Mouse (Mus musculus): ENCODE results near the gene Lgals9.
A peak's percentile ranks its signal among the peaks of the same experiment; 100 is the strongest.

Gene Lgals9

DNA sequence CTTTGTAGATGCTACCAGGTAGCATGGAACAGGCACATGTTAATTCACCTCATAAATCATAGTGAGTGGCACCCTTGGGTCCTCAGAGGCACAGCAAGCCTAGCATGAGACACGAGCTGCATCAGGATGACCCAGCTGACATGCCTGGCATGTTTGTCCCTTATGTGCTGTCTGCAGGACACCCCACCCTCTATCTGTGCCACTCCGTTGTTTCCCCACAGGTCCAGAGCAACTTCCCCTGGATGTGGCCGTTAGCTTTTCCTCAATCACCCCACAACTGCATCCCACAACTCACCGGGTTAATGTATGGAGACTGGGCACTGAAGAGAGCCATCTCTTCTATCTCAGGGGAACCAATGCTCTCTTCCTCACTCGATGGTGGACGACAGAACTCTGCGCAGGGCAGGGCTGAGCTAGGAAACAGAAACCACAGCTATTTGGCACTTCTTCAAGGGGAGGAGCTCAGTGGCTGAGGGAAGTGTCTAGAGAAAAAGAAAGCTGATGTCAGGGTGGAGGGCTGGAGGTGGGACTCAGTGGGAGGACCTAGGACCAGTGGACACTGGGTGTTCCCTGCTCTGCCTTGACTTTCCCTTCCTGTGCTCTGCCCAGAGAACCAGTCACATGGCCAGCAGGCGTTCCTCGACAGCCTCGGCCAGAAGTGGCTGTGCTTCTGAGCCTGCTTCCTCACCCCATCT lies at the start of gene Lgals9:
TSS of gene Lgals9 (minus strand) at position 464 of the 695 bp plus-strand sequence.
- DNase-seq (ENCODE audit: low spot score), result peak; percentile 95

DNA sequence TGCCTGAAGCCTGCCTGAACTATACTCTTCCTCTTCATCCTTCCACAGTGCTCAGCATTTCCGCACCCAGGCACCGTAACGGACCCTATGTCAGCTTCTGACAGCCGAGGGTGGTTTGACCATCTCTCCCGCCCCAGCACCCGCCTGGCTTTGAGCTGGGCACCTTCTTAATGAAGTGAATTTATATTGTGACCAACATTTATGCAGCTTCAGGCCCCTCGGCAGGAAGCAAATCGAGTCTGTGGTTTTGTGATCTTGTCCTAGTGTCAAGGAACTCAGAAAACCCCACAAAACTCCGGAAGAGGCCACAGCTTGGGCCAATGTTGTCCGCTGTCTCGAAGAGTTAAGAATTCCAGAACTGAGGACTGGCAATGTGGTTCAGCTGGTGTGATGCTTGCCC lies 48.9 kb upstream of the Lgals9 start:
- no peak for DNase-seq (ENCODE audit: low spot score)

DNA sequence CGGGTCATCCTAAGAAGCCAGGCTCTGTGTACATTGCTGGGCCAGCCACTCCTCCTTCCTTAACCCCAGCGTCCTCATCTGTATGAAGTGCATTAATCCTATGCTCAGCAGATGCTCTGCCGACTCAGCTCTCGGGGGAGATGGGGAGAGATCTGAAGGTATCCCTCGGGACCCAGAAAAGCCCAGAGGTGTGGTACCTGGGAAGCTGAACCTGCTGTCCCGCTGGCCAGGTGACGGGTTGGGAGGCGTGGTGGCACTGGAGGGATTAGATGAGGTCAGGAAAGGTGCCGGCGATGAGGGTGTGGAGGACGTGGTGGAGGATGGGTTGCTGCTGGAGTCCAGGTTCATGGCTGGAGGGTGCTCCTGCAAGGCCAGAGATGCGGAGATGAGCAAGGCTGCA lies 48.3 kb upstream of the Lgals9 start:
- DNase-seq (ENCODE audit: low spot score), result no peak

DNA sequence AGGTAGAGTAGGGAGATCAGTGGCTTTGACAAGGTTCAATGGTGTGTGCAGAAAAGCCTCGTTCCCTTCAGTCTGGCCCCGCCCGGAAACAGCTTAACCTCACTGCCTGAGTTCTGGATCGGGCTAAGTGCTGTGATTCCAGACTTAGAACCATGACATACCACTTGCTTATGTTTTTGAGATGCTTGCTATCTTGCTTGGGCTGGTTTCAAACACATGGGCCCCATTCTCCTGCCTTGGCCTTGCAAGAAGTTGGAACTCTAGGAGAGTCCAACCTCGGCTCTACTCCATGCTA lies 46.7 kb upstream of the Lgals9 start:
- no peak for DNase-seq (ENCODE audit: low spot score)

DNA sequence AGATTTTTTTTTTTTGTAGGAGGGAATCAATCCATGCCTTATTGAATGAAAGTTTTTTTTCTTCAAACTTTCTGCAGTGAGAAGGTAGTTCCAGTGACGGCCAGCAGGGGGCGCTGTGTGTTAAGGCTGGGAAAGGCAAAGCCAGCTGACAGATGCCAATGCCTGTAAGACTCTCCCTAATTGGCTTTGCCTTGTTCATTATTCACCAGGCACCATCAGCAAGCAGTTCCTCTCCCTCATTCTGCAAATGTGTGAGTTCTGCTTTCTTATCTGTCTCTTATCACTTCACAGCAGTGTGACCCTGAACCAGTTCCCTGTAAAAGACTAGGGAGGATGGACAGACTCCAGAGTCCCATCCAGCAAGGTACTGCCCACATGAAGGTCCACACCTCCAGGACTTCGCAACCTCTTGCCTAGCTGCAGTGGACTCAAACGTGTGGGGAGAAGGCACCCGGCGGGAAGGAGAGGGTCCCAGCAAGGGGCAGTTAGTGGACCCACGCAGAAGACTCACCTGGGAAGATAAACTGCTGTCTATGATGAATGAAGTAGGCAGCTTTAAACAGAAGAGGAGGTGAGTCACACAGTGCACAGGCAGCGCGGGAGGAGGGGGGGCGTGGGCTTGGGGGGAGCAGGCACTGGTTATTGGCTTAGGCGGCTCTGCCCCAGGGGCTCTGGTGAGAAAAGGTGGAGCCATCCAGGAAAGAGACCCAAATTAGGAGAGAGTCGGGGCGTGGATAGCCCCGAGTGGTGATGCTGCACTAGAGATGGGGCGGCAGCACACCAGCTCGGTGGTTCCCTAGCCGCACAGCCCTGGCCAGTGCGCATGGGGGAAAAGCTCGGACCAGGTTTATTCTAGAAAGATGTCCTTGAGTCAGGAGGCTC lies 46.1 kb upstream of the Lgals9 start:
- DNase-seq (ENCODE audit: low spot score), result peak; percentile 83

DNA sequence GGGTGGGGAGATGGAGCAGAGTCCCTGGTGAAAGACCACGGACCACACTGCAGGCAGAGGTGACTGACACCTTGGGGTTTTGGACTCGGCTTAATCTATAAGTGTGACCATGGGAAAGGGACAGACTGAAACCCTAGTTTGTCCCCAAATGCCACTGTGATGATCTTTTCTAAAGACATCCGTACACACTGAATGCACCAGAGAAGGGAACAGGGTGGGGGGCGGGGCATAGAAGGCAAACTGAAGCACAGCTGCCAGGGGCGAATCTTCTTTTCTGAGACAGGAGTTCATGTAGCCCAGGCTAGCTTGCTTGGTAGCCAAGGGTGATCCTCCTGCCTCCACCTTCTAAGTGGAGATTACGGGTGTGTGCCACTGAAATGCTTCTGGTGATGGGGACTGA lies 39.0 kb upstream of the Lgals9 start:
- DNase-seq (ENCODE audit: low spot score), result no peak

DNA sequence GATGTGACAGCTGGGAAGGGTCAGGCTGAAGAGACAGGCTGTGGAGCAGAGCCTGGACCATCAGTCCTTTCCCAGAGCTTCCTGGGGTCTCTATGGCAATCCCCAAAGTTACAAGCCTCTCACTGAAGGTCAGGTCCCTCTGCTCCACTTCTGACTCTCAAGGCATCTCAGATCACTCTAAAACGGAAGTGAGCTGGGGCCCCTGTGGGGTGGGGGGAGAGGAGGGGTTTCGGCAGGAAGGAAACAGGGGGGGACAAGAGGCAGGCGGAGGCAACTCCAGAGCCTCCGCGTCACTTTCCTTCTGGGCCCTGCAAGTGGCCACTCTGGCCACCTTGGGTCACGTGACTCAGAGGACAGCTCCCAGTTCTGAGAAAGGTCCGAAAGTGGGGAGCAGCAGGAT lies 38.6 kb upstream of the Lgals9 start:
- DNase-seq (ENCODE audit: low spot score), result no peak

DNA sequence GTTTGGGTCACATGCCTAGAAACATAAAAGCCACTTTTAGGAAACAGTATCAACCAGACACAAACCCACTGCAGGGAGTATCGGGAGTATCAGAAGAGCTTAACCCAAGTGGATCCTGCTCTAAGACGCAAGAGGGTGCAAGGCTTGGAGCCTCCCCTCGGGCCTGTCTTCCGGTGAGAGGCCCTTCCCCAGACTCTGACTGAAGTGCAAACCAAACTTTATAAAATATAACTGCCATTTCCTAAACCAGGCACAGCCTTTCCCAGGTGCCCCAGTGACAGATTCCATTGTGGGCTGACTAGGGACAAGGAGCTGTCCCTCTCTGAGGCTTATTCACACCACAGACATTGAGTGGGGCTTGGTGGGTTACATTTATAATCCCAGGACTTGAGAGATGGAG lies 38.1 kb upstream of the Lgals9 start:
- no peak for DNase-seq (ENCODE audit: low spot score)

DNA sequence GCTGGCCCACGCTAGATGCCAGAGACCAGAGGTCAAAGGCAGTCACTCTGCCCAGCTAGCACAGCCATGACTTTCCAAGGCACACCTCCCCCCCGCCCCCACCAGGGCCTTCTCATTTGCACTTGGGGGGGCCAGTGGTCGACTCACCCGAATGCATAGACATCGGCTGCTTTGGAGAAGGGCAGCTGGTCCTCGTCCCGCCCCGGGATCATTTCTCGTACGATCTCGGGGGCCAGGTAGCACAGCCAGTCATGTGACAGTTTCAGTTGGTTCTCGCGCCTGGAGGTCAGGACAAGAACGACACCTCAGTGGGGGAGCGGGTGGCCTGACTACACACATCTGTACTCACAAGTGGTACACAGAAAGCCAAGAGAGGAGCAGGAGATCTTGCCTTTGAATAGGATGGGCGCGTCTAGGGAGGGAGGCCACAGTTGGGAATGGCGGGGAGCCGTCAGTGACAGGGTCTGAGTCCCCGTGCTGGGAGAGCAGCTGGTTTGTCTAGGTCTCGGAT lies 35.8 kb upstream of the Lgals9 start:
- no peak for DNase-seq (ENCODE audit: low spot score)

DNA sequence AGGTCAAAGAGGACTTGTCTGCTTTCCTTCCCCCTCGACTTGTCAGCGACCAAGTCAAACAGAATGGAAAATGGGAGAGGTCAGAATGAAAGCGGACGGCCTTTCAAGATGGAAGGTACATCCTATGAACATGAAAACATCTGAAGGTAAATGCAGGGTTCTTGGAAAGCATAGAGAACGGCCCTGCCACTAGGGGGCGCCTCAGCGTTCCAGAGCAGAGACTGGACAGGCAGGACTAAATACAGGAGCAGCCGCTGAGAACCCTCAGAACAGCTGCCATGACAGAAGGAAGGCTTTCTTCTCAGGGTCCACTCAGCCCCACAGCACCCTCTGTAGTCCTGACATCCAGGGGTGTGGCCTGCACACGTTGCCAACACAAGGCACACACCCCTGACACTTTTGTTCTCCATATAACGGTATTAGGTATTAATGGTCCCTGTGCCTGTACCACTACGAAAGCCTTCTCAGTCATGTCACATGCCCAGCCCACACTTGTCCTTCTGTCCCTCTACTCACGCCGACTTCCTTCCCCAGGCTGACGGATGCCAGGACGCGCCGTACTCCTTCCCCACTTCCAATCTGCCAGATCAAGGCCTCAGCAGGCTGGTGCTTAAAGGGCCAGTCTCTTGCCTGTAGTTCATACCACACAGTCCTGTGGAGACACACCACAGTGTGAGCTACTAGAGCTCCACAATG lies 35.2 kb upstream of the Lgals9 start:
- DNase-seq (ENCODE audit: low spot score), result peak; percentile 37

DNA sequence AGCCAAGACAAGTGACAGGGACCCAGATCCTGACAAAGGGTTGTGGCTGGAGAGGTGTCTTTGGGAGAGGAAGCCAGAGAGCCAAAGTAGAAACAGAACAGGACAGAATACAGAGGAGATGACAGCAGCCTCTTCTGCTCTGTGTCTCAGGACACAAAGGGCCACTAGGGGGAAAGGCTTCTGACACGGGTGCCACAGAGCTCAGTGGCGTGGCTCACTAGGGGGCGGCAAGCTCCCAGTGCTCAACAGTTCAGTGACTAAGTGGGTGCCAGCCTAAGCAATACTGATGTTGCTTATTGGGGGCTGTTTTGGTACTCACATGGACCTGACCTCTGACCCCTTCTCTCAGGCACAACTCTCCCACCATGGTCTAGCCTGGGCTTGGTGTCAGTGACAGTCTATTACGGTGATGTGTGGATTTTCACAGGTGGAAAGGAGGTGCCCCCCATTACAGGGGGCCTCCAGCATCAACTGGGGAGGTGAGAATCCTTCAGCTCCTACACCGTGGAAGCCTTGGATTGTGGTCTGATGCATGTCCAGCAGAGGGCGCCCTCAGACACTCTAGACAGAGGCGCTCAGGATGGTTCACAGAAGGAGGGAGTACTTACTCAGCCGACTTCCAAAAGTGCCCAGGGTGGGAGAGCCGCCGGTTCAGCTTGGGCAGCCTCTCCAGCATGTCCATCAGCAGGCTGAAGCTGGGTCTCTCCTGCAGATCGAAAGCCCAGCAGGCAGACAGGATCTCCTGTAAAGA lies 34.4 kb upstream of the Lgals9 start:
- peak; percentile 72 for DNase-seq (ENCODE audit: low spot score)

DNA sequence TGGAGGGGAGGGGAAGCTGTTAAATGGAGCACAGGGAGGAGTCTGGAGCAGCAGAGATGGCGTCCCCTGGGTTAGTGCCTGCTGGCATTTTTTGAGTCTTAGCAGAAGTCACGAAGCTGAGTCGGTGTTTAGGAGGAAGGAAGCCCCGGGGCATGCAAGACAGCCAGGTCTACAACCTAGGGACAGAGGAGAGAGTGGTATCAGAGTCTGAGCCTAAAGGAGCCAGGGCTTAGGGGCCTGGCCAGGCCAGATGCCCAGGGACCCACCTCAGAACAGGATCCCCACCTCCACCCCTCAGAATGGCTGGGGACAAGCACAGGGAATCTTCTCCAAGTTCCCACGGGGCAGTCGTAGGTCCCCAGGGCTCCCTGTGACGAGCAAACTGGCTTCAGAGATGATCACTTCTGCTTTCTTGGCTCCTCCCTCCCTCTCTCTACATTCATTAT lies 32.4 kb upstream of the Lgals9 start:
- no peak for DNase-seq (ENCODE audit: low spot score)

DNA sequence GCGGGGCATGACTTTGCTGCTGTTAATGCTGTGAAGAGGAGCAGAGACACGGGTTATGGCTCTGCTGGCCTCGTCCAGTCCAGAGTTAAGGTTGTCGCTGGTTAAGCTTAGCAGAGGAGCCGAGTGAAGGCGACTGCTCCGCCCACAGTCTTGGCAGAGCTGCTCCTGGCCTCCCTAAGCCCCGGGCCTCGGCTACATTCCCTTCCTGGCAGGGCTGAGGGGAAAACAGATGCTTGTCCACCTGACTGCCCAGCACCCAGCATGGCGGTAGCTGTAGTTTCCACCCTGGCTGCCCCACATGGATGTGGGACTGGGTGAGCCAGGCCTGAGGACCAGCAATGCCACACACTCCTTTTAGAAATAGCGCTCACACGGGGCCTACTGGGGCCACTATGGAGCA lies 31.5 kb upstream of the Lgals9 start:
- no peak for DNase-seq (ENCODE audit: low spot score)

DNA sequence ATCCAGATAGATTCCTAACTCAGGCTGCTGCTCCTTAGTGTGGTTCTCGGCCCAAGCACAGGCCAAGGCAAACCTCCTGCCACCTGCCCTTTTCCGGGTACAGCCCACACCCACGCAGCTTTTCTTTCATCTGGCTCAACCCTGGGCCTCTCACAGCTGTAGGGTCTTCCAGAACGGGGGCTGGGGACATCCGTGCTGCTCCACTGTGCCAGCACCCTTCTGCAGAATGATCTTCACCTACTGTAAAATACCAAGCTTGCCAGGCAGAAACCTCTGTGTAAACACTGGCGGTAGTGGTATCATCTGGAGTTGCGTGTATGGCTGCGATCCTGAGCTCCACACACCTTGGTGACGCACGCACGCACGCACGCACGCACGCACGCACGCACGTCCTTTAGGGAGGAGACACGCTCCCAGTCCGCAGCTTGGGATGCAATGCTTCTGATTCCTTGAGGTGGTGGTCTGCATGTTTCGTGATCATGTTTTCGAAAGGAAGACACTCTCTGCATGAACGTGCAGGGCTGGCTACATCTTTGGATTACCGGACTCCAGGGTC lies 31.0 kb upstream of the Lgals9 start:
- DNase-seq (ENCODE audit: low spot score), result no peak

DNA sequence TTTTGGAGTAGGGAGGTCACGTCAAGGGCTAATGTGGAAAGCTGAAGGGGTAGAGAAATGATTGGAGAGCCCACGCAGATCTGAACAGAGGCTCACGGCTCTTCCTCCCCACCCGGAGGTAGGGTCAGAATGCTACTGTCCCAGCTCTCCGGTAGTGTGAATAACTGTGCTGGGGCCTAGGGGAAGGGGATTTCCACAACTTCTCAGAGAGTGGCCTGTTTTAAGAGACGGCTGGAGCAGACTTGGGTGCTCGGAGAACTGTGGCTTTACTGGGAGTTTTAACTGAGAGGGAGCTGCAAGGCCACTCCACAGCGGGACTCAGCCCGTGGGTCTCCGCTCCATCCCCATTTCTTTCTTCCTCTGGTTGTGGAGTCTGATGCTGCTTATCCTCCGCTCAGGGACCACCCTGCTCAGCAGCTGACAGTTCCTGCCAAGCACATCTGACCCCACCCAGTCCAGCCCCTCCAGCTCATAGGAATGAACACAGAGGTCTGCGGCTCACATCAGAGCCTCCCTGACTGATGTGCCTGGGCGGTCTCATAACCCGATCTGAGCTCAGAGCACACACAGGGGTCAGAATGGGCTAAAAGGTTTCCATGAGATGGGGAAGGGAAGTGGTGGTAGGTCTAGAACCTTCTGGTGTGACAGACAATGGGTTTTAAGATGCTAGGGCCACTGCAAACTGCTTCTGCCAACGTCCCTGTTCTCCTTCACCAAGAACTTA lies 30.0 kb upstream of the Lgals9 start:
- no peak for DNase-seq (ENCODE audit: low spot score)

DNA sequence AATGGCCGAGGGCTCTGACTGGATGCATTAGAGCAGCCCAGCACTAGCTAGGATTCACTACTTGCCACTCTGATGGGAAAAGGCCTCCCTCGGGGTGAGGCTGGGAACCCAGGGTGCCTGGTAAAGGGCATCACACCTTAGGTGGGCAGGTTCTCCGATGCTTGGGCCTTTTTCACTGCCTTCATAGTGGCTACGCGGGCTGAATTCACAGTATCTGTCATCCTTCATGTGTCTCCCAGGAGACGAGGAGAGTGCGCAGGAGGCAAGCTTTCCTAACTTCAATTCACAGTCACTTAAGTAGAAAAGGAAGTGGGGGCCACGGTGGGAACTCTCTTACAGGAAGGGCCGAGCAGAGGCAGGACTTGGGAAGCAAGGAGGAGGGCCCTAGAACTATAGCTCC lies 29.1 kb upstream of the Lgals9 start:
- no peak for DNase-seq (ENCODE audit: low spot score)

DNA sequence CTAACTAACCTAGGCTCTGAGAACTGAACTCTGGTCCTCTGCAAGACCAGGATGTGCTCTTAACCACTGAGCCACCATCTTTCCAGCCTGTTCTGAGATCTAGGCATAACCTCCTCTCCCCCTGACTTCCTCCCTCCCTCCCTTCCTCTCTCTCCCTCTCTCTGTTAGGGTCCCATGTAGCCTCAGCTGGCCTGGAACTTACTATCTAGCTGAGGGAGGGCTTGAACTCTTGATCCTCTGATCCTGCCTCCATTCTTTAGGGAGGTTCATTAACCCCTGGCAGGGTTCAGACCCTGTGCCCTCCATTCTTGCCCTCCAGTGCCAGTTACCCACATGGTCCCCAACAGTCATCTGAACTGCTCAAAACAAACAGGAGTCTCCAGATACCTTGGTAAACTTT lies 28.3 kb upstream of the Lgals9 start:
- DNase-seq (ENCODE audit: low spot score), result no peak

DNA sequence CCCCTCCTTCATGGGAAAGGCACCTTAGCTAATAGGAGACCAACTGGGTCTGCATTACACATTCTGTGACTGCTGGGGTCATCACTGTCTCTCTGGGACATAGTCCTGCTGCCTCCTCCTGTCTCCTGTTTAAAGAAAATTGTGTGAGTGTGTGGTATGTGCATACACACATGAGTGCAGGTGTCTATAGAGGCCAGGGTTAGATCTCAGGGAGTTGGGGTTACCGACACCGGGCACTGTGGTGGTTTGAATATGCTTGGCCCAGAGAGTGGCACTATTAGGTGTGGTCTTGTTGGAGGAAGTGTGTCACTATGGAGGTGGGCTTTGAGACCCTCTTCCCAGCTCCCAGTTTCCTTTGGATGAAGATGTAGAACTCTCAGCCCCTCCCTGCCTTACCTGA lies 27.8 kb upstream of the Lgals9 start:
- no peak for DNase-seq (ENCODE audit: low spot score)

DNA sequence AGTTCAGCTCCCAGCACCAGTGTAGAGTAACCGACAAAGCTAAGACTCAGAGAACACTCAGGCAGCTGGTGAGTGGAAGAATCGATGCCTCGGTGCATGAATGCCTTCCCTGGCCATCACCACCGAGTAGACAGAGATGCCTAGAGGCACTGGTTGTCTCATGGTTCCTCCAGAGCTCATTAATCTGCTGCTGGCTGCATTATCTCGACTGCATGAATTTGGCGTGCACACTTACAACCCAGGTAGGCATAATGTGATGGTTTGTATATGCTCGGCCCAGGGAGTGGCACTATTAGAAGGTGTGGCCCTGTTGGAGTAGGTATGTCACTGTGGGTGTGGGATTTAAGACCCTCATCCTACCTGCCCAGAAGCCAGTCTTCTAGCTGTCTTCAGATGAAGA lies 24.1 kb upstream of the Lgals9 start:
- DNase-seq (ENCODE audit: low spot score), result no peak

DNA sequence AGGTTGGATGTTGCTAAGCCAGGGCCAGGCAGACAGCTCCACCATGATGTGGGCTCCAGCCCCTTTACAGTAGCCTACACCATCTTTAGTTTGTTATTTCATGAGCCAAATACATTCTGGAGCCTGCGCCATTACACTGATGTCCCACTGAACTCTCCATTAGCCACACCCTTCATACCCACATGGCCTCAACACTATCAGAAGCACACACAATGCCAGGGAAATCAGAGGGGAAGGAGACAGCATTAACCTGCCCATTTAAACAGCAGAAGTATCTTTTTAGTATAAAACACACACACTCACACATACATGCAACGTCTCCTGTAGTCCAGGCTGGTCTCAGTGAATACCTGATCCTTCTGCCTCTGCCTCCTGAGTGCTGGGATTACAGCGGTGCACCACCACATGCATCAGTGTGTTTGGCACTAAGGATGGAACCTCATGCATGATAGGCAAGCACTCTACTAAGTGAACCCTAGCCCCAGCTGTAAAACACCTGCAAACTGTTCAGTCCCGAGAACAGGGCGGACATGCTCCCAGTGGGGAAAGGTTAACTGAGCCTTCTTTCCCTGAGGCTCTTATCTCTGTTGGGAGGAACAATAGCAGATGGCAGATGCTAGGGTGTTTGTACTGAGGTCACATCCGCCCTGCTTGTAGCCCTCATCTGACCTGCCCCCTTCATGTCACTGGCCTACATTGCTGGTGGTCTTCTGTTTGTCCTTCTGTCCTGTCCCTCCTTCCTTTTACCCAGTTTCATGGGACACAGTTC lies 23.4 kb upstream of the Lgals9 start:
- no peak for DNase-seq (ENCODE audit: low spot score)

Data from adipocyte (in vitro differentiated cells).